Mouse (Mus musculus): ENCODE data around the gene Wnt3.

- no peak for TF ChIP-seq CTCF (IDR thresholded peaks at IDR 0.05; ENCODE audit: insufficient read depth, low read length)
- no peak for TF ChIP-seq POLR2A (IDR thresholded peaks at IDR 0.05; ENCODE audit: borderline replicate concordance, extremely low read depth, low read depth, low read length)
These were observed 82.7 kb downstream of the Wnt3 start for GRCm38 (mm10) chr11:103856641-103857040.

Data from lung, adult 2 months (tissue).